Mouse (Mus musculus) kidney, embryonic 14.5 days (tissue): ENCODE data around the gene Jakmip3. TPM values are rescaled to one million over a fixed set of nuclear protein-coding genes. Genes with fewer than 3 reads are reported as not detected.

Experiments used
- ATAC-seq: fragments of 200-750 bp; cut with Nextera tagmentation; 2 replicates; pipeline ENCODE4 v1.8.0; 2017; ENCODE audit warnings: moderate number of reproducible peaks, mild to moderate bottlenecking, moderate TSS enrichment, moderate library complexity; ENCODE audit not compliant: low FRiP score, low TSS enrichment
- H3K27ac ChIP-seq: fragments of 300-500 bp; sonication (generic); 2 replicates; pipeline ENCODE4 v1.5.1; 2014; ENCODE audit warnings: low read depth, mild to moderate bottlenecking, low read length, moderate library complexity, mixed read lengths
- H3K27me3 ChIP-seq: fragments of 300-500 bp; sonication (generic); 2 replicates; pipeline ENCODE4 v1.6.1; 2014; ENCODE audit warnings: mild to moderate bottlenecking, low read length; ENCODE audit not compliant: control insufficient read depth, insufficient read depth
- H3K36me3 ChIP-seq: fragments of 300-500 bp; sonication (generic); 2 replicates; pipeline ENCODE4 v1.6.1; 2014; ENCODE audit warnings: low read length, mixed read lengths; ENCODE audit not compliant: control insufficient read depth, insufficient read depth
- H3K4me1 ChIP-seq: fragments of 300-500 bp; sonication (generic); 2 replicates; pipeline ENCODE4 v1.6.1; 2014; ENCODE audit warnings: low read length, mixed read lengths; ENCODE audit not compliant: control insufficient read depth, insufficient read depth
- H3K4me2 ChIP-seq: fragments of 300-500 bp; sonication (generic); replicated peaks from 2 replicates; pipeline ENCODE4 v1.6.1; 2014; ENCODE audit warnings: low read depth, mild to moderate bottlenecking, low read length
- H3K4me3 ChIP-seq: fragments of 300-500 bp; sonication (generic); 2 replicates; pipeline ENCODE4 v1.5.1; 2014; ENCODE audit warnings: mild to moderate bottlenecking, low read length
- H3K9ac ChIP-seq: fragments of 300-500 bp; sonication (generic); 2 replicates; pipeline ENCODE4 v1.6.1; 2014; ENCODE audit warnings: low read depth, mild to moderate bottlenecking, low read length, moderate library complexity
- H3K9me3 ChIP-seq: fragments of 300-500 bp; sonication (generic); 2 replicates; pipeline ENCODE4 v1.6.1; 2016; ENCODE audit warnings: low read length; ENCODE audit not compliant: control insufficient read depth
- WGBS: fragments of 180-500 bp; shearing (Covaris S2); extraction: QIAGEN DNeasy Blood & Tissue Kit; methylation state at CpG from one replicate; pipeline ENCODE4 v1.1.7; 2014; 5-methylcytosine and 5-hydroxymethylcytosine counted together
- polyA plus RNA-seq: library from polyadenylated mRNA; unstranded; fragments of >200 nt; fragmentation: Nextera tagmentation; extraction: Ambion mirVana; gene quantifications from 2 replicates; pipeline ENCODE4 v1.2.1, GENCODE M21; 2014

Gene Jakmip3
- polyA plus RNA-seq, 1 experiment from 2014 or later: 0.42 TPM

DNA sequence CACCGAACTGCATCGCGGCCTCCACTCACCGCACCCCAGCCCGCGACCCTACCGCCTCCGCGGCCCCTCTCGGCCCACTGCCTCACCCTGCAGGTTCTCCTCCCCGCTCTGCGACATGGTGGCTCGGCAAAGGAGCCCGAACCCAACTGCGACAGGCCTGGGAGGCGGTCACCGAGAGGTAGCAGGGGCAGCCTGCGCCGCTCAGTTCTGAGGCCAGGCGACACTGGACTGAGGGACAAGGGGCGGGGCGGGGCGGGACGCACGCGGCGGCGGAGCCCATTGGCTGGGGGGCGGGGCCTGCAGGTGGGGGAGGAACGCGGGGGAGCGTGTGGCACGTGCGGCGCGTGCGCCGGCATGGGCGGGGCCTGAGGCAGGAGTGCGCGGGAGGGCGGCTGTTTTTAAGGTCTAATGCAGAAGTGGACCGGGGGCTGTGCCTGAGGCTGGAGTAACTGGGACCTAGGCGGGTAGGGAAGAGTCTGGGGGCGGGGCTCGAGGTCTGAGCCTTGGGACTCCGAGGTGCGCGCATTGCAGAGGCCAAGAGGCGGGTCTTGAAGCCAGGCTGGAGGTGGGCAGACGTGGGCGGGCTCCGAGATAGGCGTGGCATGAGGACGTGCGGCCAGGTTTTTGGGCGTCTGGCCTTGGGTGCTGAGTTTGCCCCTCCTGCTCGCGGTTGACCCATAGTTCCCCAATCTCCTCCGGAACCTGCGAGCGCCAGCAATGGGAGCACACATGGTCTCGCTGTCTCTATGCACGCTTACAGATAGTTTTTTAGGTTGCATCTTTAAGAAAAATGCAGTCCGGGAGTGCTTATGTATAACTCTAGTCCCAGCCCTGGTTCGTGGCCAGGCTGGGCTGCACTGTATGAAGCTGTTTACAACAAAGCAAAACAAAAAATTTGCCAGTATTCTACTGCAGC, 31.0 kb upstream of the Jakmip3 start, which contains the start of gene Bnip3:
Gene Bnip3 (minus strand): TSS at position 243 of the 916 bp plus-strand sequence.
- peak within 1 kb of the TSS; percentile 69; the same call in 1 of the 2 replicates for H3K27ac ChIP-seq
- peaks cover 13% of the 10 kb centered on the region for H3K4me1 ChIP-seq
- no peaks in the 10 kb centered on the region for H3K27me3 ChIP-seq
- under 1% methylated on average over 65 of the region's 66 CpGs for WGBS
- no peaks in the 10 kb centered on the region for H3K36me3 ChIP-seq
- peak within 1 kb of the TSS; percentile 83 for H3K9ac ChIP-seq
- peak within 1 kb of the TSS; percentile 82 for H3K4me3 ChIP-seq
- H3K4me2 ChIP-seq: peak within 1 kb of the TSS; percentile 80
- no peaks in the 10 kb centered on the region for H3K9me3 ChIP-seq
- ATAC-seq: peak; percentile 96

DNA sequence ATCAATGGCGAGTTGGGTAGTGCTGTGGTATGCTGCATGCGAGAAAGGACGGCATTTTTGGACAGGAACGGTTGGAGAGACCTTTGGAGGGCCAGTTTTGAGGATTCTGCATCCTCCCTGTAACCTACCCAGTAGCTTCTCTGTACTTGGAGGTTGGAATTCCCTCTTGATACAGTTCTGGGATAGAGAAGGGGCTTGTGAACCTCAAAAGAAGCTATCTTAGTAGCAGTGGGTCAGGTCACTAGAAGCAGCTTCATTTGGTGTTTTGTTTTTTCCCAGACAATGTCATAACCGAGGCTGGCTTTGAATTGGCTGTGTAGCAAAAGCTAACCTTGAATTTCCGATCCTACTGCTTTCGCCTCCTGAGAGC, 30.4 kb upstream of the Jakmip3 start:
- ATAC-seq: no peak
- H3K27me3 ChIP-seq: no peaks in the 10 kb centered on the region
- H3K9ac ChIP-seq: peak overlapping the region; percentile 83
- 19% methylated on average over 7 of the region's 7 CpGs for WGBS
- peak overlapping the region; percentile 80 for H3K4me2 ChIP-seq
- H3K27ac ChIP-seq: peak overlapping the region; percentile 42; the same call in 1 of the 2 replicates
- peaks cover 13% of the 10 kb centered on the region for H3K4me1 ChIP-seq
- peak overlapping the region; percentile 82 for H3K4me3 ChIP-seq
- no peaks in the 10 kb centered on the region for H3K9me3 ChIP-seq
- H3K36me3 ChIP-seq: no peaks in the 10 kb centered on the region

DNA sequence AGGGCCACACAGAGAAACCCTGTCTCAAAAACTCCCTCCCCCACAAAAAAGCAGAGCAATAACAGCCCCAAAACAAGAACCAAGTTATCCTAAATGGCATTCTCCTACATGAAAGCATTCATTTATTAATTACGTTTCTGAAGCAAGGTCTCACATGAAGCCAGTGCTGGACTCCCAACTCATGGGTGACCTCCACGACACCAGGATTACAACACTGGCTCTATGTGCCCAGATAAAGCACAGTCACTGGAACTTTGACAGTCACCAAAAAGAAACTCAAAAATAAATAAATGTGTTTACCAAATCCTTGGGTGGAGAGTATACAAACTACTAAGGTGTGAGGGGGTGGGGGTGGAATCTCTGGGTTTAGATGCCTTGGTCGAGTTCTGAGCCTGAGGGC, 26.9 kb upstream of the Jakmip3 start:
- H3K4me1 ChIP-seq: peaks cover 8% of the 10 kb centered on the region
- H3K4me3 ChIP-seq: no peak overlapping the region
- no peaks in the 10 kb centered on the region for H3K27me3 ChIP-seq
- H3K27ac ChIP-seq: no peak overlapping the region
- no peaks in the 10 kb centered on the region for H3K9me3 ChIP-seq
- WGBS: 73% methylated on average over 3 of the region's 3 CpGs
- no peak overlapping the region for H3K4me2 ChIP-seq
- no peak for ATAC-seq
- no peak overlapping the region for H3K9ac ChIP-seq
- no peaks in the 10 kb centered on the region for H3K36me3 ChIP-seq

DNA sequence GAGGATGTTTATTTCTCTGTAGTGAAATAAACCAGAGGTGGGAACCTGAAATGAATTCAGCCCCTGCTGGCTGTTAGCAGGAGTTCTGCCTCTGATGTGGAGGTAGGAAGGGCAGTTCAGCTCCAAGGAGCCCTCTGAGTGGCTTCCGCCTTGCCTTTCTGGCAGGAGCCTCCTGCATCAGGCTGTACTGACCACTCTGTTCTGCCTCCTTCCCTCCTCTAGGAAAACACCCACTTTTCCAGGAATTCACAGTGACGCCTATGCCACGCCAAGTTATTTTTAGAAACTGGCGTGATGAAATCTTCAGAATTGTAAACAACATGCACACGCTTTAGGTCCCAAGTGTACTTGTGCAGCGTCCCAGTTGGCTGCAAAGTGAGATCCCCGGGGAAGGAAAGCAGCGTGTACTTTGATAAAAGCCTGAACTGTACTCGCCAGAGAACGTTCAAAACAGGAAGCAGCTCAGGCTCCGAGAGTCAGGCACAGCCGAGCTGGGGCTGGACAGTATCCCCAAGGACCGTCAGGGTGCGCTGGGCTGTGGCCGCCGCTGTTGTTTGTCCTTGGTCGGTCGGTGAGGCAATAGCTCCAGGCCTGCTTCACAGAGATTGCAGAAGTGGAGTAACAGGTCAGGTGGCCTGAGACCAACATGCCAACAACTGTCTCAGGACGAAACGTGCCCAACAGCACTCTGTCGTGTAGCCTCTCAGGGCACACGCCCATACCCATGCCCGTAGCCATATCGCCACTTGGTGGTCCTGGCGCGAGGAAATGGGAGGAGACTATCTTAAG, 21.2 kb upstream of the Jakmip3 start:
- Histone ChIP-seq H3K4me3 (peak overlapping the region; percentile 35), H3K9ac (peak overlapping the region; percentile 35; the same call in 1 of the 2 replicates), H3K27me3 (no peaks in the 10 kb centered on the region), H3K4me2 (peak overlapping the region; percentile 68), H3K9me3 (no peaks in the 10 kb centered on the region), H3K27ac (peak overlapping the region; percentile 56; the same call in 1 of the 2 replicates), H3K4me1 (peaks cover 9% of the 10 kb centered on the region), H3K36me3 (no peaks in the 10 kb centered on the region)
- peak; percentile 82 for ATAC-seq
- WGBS: 2% methylated on average over 26 of the region's 26 CpGs

DNA sequence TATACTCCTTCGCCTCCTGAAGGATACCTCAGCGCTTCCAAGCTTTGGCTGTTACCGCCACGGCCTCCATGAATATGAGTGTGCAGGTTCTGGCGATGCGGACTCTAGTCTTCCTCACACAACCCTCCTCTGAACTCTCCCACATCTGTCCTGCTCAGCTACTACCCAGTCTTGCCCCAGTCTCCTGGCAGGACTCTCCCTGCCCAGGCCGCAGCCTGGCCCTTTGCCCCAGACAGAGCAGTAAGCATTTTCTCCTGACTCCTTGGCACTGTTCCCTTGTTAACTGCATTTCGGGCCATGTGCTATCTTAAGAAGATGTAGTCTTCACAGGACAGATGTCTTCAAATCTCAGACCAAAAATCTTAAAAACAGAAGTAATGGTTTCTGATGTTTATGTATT, 18.9 kb upstream of the Jakmip3 start:
- Histone ChIP-seq H3K9me3 (no peaks in the 10 kb centered on the region), H3K4me2 (no peak overlapping the region), H3K9ac (no peak overlapping the region), H3K36me3 (no peaks in the 10 kb centered on the region), H3K4me1 (peaks cover 9% of the 10 kb centered on the region), H3K27ac (no peak overlapping the region), H3K27me3 (no peaks in the 10 kb centered on the region), H3K4me3 (no peak overlapping the region)
- WGBS: 93% methylated on average over 8 of the region's 8 CpGs
- ATAC-seq: no peak

DNA sequence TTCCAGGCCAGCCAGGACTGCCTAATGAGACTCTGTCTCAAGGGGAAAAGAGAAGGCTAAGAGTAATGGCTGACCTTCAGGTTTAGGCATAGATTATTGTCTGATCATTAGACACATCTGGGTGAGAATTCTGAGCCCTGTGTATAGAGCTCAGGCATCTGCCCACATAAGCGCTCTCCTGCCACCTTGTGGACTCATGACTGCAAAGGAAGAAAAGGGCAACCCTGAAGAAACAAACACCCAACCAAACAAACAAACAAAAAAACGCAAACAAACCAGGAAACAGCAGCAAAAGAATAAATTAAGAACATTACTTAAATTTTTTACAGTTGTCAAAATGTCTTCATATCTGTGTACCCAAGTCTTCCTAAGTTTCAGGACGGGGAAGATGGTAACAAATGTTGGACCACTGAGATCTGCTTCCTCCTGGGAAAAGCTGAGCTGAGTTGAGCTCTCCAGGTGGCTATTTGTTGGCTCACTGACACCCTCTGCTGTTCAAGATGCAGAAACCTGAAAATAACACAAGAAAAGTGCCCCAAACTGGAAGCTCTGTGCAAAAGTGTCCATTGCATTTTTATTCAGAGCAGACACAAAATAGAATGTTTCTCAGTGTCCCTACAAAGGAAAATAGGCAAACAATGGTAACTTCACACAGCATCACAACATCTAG, 16.6 kb upstream of the Jakmip3 start:
- WGBS: 4% methylated on average over 3 of the region's 3 CpGs
- no peak overlapping the region for H3K27ac ChIP-seq
- no peak overlapping the region for H3K4me3 ChIP-seq
- H3K4me2 ChIP-seq: no peak overlapping the region
- H3K27me3 ChIP-seq: no peaks in the 10 kb centered on the region
- H3K9ac ChIP-seq: no peak overlapping the region
- no peaks in the 10 kb centered on the region for H3K36me3 ChIP-seq
- no peak for ATAC-seq
- no peaks in the 10 kb centered on the region; the same call in 1 of the 2 replicates for H3K9me3 ChIP-seq
- peaks cover 8% of the 10 kb centered on the region for H3K4me1 ChIP-seq

DNA sequence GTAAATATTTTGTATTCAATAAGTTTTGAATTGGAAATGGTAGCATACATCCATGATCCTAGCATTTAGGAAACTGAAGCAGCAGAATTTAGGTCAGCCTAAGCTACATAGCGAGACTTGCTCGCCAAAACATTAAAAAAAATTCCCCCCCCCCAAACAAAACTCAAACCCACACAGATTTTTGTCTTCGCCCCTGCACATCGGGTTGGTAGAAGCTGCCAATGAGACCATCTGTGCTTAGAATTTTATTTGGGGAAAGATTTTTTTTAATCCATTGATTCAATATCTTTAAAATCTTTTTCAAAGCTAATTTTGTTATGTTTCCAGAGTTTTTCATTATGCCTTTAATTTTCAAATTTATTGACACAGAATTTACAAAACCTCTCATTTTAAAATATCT, 12.1 kb upstream of the Jakmip3 start:
- no peak for ATAC-seq
- Histone ChIP-seq H3K9ac (no peak overlapping the region), H3K27ac (no peak overlapping the region), H3K27me3 (no peaks in the 10 kb centered on the region), H3K9me3 (no peaks in the 10 kb centered on the region; the same call in 1 of the 2 replicates), H3K4me3 (no peak overlapping the region), H3K4me2 (no peak overlapping the region), H3K36me3 (no peaks in the 10 kb centered on the region), H3K4me1 (no peaks in the 10 kb centered on the region)
- 91% methylated on average over 4 of the region's 4 CpGs for WGBS

DNA sequence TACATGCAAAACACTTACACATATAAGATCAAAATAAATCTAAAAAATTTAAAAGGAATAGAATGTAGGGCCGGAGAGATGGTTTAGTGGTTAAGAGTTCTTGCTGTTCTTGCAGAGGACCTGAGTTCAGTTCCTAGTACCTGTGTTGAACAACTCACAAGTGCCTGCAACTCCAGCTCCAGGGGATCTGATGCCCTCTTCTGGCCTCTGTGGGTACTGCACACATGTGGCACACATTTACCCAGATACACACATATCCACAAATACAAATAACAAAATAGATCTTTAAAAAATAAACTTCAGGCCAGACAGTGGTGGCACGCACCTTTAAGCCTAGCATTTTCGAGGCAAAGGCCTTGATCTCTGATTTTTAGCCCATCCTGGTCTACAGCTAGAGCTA, 6.0 kb upstream of the Jakmip3 start:
- Histone ChIP-seq H3K4me1 (no peaks in the 10 kb centered on the region), H3K9ac (no peak overlapping the region), H3K27me3 (peaks cover 8% of the 10 kb centered on the region), H3K4me2 (no peak overlapping the region), H3K4me3 (no peak overlapping the region), H3K36me3 (no peaks in the 10 kb centered on the region), H3K9me3 (no peaks in the 10 kb centered on the region), H3K27ac (no peak overlapping the region)
- 90% methylated on average over 3 of the region's 3 CpGs for WGBS
- ATAC-seq: no peak
